Mouse (Mus musculus): Measurements from ENCODE around the gene Cltc.

DNA sequence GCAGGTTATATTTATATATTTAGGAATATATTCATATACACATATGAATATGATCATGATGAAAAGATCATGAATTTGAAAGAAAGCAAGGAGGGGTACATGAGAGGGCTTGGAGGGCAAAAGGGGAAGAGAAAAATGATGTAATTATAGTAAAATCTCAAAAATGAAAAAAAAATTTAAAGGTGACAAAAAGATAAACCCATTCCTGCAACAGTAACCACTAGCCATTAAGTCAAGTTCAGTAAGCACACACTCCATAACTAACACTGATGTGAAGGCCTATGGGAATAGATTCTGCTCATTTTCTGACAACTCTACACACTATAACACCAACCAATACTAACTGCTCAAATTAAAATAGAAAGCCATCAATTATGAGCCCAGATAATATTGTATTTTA, 31.8 kb downstream of the Cltc start:
- no peak for TF ChIP-seq POLR2A (IDR thresholded peaks at IDR 0.05; ENCODE audit: insufficient read depth, low read depth, low read length)
- TF ChIP-seq EP300 (IDR thresholded peaks at IDR 0.05; ENCODE audit: insufficient read depth, low read depth, low read length): no peak

Data from heart, adult 2 months (tissue).